Mouse (Mus musculus): ENCODE data around the gene Spint2. TPM values are rescaled to one million over a fixed set of nuclear protein-coding genes. Genes with fewer than 3 reads are reported as not detected.

Gene Spint2
- polyA plus RNA-seq (2015; fragmentation: Nextera tagmentation; extraction: Ambion mirVana) = 43.8 and 48.8 TPM in 2 replicates

GRCm38 (mm10) chr7:29281201-29282073, at the start of gene Spint2:
Gene Spint2 (minus strand): TSS chr7:29281912.
- under 1% methylated on average over 77 of the region's 80 CpGs for WGBS
- H3K4me2 ChIP-seq (replicated peaks) = peak within 1 kb of the TSS; percentile 98
- peak; percentile 69 for ATAC-seq (replicated peaks)
- peak within 1 kb of the TSS; percentile 59 for H3K4me3 ChIP-seq
- H3K27me3 ChIP-seq = peaks cover 12% of the 10 kb centered on the region; the same call in 1 of the 2 replicates
- H3K9ac ChIP-seq (replicated peaks) = peak within 1 kb of the TSS; percentile 57
- H3K27ac ChIP-seq (replicated peaks) = no peak within 1 kb of the TSS
- H3K4me1 ChIP-seq = peaks cover 18% of the 10 kb centered on the region
- H3K36me3 ChIP-seq = no peaks in the 10 kb centered on the region
- H3K9me3 ChIP-seq = no peaks in the 10 kb centered on the region

GRCm38 (mm10) chr7:29328984-29329383, 47.3 kb upstream of the Spint2 start:
- no peak overlapping the region for H3K4me3 ChIP-seq
- H3K9ac ChIP-seq (replicated peaks) = no peak overlapping the region
- no peak overlapping the region for H3K27ac ChIP-seq (replicated peaks)
- H3K9me3 ChIP-seq = no peaks in the 10 kb centered on the region
- H3K27me3 ChIP-seq = no peaks in the 10 kb centered on the region
- no peak for ATAC-seq (replicated peaks)
- WGBS = 93% methylated on average over 16 of the region's 16 CpGs
- no peaks in the 10 kb centered on the region for H3K4me1 ChIP-seq
- H3K4me2 ChIP-seq (replicated peaks) = no peak overlapping the region
- H3K36me3 ChIP-seq = peaks cover 20% of the 10 kb centered on the region

DNA sequence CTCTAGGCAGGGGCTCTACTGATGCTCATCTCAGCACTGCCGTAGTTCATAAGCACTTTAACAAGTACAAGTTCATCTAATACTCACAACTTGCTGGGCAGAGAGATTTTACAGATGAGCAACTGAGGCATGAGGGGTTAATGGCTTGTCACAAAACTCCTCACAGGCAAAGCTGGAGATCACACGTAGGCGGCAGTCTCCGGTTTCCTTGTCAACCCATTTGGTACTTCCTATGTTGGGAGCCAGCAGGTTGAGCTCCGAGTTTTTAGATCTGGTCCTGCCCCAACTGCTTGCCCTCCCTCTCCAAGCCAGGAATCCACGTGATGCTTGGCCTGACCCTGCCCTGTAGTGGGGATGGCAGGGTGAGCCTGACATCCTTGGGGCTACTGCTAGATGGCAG, 45.4 kb upstream of the Spint2 start:
- Histone ChIP-seq H3K9me3 (no peaks in the 10 kb centered on the region), H3K27me3 (no peaks in the 10 kb centered on the region), H3K9ac (replicated peaks) (no peak overlapping the region), H3K4me3 (no peak overlapping the region), H3K27ac (replicated peaks) (no peak overlapping the region), H3K36me3 (peaks cover 23% of the 10 kb centered on the region), H3K4me2 (replicated peaks) (no peak overlapping the region), H3K4me1 (no peaks in the 10 kb centered on the region)
- 87% methylated on average over 6 of the region's 6 CpGs for WGBS
- ATAC-seq (replicated peaks) = no peak

GRCm38 (mm10) chr7:29319337-29320307, 37.9 kb upstream of the Spint2 start:
- Histone ChIP-seq H3K36me3 (peaks cover 11% of the 10 kb centered on the region; the same call in 1 of the 2 replicates), H3K4me1 (peaks cover 66% of the 10 kb centered on the region), H3K27ac (replicated peaks) (peak overlapping the region; percentile 98), H3K4me2 (replicated peaks) (peak overlapping the region; percentile 33), H3K9me3 (no peaks in the 10 kb centered on the region), H3K27me3 (no peaks in the 10 kb centered on the region), H3K4me3 (peak overlapping the region; percentile 7; the same call in 1 of the 2 replicates), H3K9ac (replicated peaks) (no peak overlapping the region)
- WGBS = 9% methylated on average over 19 of the region's 19 CpGs
- no peak for ATAC-seq (replicated peaks)

GRCm38 (mm10) chr7:29318115-29318911, 36.6 kb upstream of the Spint2 start:
- peaks cover 80% of the 10 kb centered on the region for H3K4me1 ChIP-seq
- H3K27me3 ChIP-seq = no peaks in the 10 kb centered on the region
- ATAC-seq (replicated peaks) = peak; percentile 14
- WGBS = 4% methylated on average over 18 of the region's 18 CpGs
- H3K27ac ChIP-seq (replicated peaks) = peak overlapping the region; percentile 98
- H3K9me3 ChIP-seq = no peaks in the 10 kb centered on the region
- peak overlapping the region; percentile 7; the same call in 1 of the 2 replicates for H3K4me3 ChIP-seq
- H3K36me3 ChIP-seq = peaks cover 20% of the 10 kb centered on the region; the same call in 1 of the 2 replicates
- H3K4me2 ChIP-seq (replicated peaks) = peak overlapping the region; percentile 33
- H3K9ac ChIP-seq (replicated peaks) = no peak overlapping the region; the same call in 1 of the 2 replicates

GRCm38 (mm10) chr7:29317558-29317957, 35.8 kb upstream of the Spint2 start:
- H3K4me1 ChIP-seq = peaks cover 87% of the 10 kb centered on the region
- 0 out of 2 replicates have a peak overlapping the region, but pooled peaks have one; percentile 4 for H3K4me3 ChIP-seq
- no peaks in the 10 kb centered on the region for H3K9me3 ChIP-seq
- peak overlapping the region; percentile 98 for H3K27ac ChIP-seq (replicated peaks)
- whole genome bisulfite sequencing = 3% methylated on average over 2 of the region's 2 CpGs
- H3K36me3 ChIP-seq = peaks cover 20% of the 10 kb centered on the region; the same call in 1 of the 2 replicates
- peak; percentile 60 for ATAC-seq (replicated peaks)
- peak overlapping the region; percentile 33; the same call in 1 of the 2 replicates for H3K9ac ChIP-seq (replicated peaks)
- no peaks in the 10 kb centered on the region for H3K27me3 ChIP-seq
- H3K4me2 ChIP-seq (replicated peaks) = peak overlapping the region; percentile 33

GRCm38 (mm10) chr7:29316976-29317375, 35.3 kb upstream of the Spint2 start:
- WGBS = 2% methylated on average over 10 of the region's 10 CpGs

DNA sequence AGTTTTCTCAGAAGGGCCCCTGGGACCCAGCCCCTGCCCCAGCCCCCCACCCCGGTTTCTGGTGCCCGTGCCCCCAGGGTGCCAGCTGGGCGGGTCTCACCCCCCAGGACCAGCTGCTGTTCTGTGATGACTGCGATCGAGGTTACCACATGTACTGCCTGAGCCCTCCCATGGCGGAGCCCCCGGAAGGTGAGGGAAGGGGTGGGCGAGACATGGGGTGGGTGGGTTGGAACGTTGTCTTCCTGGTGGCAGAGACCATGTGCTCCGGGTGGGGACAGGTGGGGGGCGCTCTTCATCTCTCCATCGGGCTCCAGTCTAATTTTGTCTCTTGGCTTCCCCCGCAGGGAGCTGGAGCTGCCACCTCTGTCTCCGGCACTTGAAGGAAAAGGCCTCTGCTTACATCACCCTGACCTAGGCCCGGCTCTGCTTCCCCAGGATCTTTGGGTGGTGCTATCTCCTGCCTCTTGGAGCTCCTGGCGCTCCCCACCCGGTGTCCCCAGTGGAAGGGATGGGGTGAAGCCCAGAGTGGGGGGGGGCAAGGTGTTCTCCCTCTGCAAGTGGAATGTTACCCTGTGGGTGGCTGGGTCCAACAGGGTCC, 34.5 kb upstream of the Spint2 start:
- 53% methylated on average over 17 of the region's 17 CpGs for WGBS
- Histone ChIP-seq H3K9me3 (no peaks in the 10 kb centered on the region), H3K36me3 (peaks cover 32% of the 10 kb centered on the region), H3K9ac (replicated peaks) (peak overlapping the region; percentile 33), H3K4me3 (no peak overlapping the region), H3K4me2 (replicated peaks) (peak overlapping the region; percentile 33), H3K4me1 (peaks cover 88% of the 10 kb centered on the region), H3K27ac (replicated peaks) (peak overlapping the region; percentile 98), H3K27me3 (no peaks in the 10 kb centered on the region)
- no peak for ATAC-seq (replicated peaks)

More at GRCm38 (mm10) chr7:29316976-29317375, 35.3 kb upstream of the Spint2 start:
- H3K4me2 ChIP-seq (replicated peaks) = peak overlapping the region; percentile 33
- peak overlapping the region; percentile 33 for H3K9ac ChIP-seq (replicated peaks)
- H3K4me3 ChIP-seq = 0 out of 2 replicates have a peak overlapping the region, but pooled peaks have one; percentile 4
- peak; percentile 46 for ATAC-seq (replicated peaks)
- H3K27me3 ChIP-seq = no peaks in the 10 kb centered on the region
- no peaks in the 10 kb centered on the region for H3K9me3 ChIP-seq
- peak overlapping the region; percentile 98 for H3K27ac ChIP-seq (replicated peaks)
- peaks cover 25% of the 10 kb centered on the region; the same call in 1 of the 2 replicates for H3K36me3 ChIP-seq
- peaks cover 90% of the 10 kb centered on the region for H3K4me1 ChIP-seq

- Histone ChIP-seq H3K4me3 (0 out of 2 replicates have a peak overlapping the region, but pooled peaks have one; percentile 3), H3K4me2 (replicated peaks) (peak overlapping the region; percentile 33), H3K9me3 (no peaks in the 10 kb centered on the region), H3K36me3 (peaks cover 40% of the 10 kb centered on the region), H3K9ac (replicated peaks) (no peak overlapping the region; the same call in none of the 2 replicates), H3K27me3 (no peaks in the 10 kb centered on the region), H3K27ac (replicated peaks) (peak overlapping the region; percentile 98), H3K4me1 (peaks cover 89% of the 10 kb centered on the region)
- no peak; the same call in 1 of the 2 replicates for ATAC-seq (replicated peaks)
- WGBS = 40% methylated on average over 13 of the region's 13 CpGs
These were observed 33.3 kb upstream of the Spint2 start for GRCm38 (mm10) chr7:29314844-29315628.

Data from forebrain, embryonic 15.5 days (tissue).